12 mouse cellular contexts compared by ENCODE assay signal in the genomic region with DNA sequence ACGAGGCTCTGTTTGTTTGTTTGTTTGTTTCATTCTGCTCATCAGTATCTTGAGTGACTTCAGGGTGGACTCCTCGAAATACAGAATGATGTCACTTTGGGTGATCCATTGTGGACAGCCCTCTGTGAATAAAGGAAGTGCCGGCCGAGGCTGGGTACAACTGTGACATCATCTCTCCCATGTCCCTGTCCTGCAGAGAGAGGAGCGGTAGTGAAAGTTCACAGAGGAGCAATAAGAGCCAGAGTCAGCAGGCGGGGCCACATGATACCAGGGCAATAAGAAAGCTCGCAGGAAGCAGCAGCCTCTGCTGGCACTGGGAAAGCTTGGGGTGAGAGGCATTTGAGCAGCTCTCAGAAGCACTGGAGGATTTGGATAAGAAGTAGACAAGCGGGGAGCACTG.
DNase-seq lines count a peak whose midpoint lies in the region; ATAC-seq lines count a peak whose summit lies in the region.
"Had no signal": no experiment of that assay in that cellular context is flagged by ENCODE, and none has a peak within 500 bp of the region (broad histone marks: within the 10 kb centered on the region; RNA-seq: fewer than 3 reads in every experiment).

No protein-coding gene starts in this region.

- no peak overlapping the region; the same call in 1 of the 2 replicates for H3K9ac ChIP-seq in heart, embryonic 16.5 days (ENCODE audit: low read length)
- H3K9ac ChIP-seq: embryonic facial prominence, embryonic 12.5 days; hindbrain, embryonic 15.5 days; midbrain, embryonic 12.5 days had no signal

- no peak overlapping the region for H3K4me3 ChIP-seq in heart, embryonic 16.5 days (ENCODE audit: low read length)
- H3K4me3 ChIP-seq: embryonic facial prominence, embryonic 12.5 days; hindbrain, embryonic 15.5 days; midbrain, embryonic 12.5 days had no signal

- H3K27me3 ChIP-seq in heart, embryonic 16.5 days (ENCODE audit: control insufficient read depth, insufficient read depth, low read length): no peaks in the 10 kb centered on the region
- H3K27me3 ChIP-seq: embryonic facial prominence, embryonic 12.5 days; hindbrain, embryonic 15.5 days; midbrain, embryonic 12.5 days had no signal

- intact Hi-C loops in left cerebral cortex, postnatal 4 days (cut with DNase I): no loop called here

- 22% methylated on average over 8 of the region's 8 CpGs for WGBS in heart, embryonic 16.5 days

- H3K27ac ChIP-seq in heart, embryonic 16.5 days (ENCODE audit: low read length): no peak overlapping the region
- H3K27ac ChIP-seq: embryonic facial prominence, embryonic 12.5 days; hindbrain, embryonic 15.5 days; midbrain, embryonic 12.5 days had no signal

- H3K9me3 ChIP-seq in heart, embryonic 16.5 days (replicated peaks; ENCODE audit: control insufficient read depth, low read length): no peaks in the 10 kb centered on the region
- H3K9me3 ChIP-seq: embryonic facial prominence, embryonic 12.5 days; hindbrain, embryonic 15.5 days; midbrain, embryonic 12.5 days had no signal

- ATAC-seq in frontal cortex, adult (ENCODE audit: low TSS enrichment): peak; percentile 50; the same call in 1 of the 2 replicates
- ATAC-seq in heart, embryonic 16.5 days (replicated peaks; ENCODE audit: extremely low read depth, insufficient read depth, low FRiP score): peak; percentile 46
- no peak for ATAC-seq in CD4-positive, CD25-positive, alpha-beta regulatory T cell, adult 4 months

- 0 out of 2 replicates have a peak, but pooled peaks cover 2% of the 10 kb centered on the region for H3K36me3 ChIP-seq in heart, embryonic 16.5 days (ENCODE audit: control insufficient read depth, insufficient read depth)
- H3K36me3 ChIP-seq: embryonic facial prominence, embryonic 12.5 days; hindbrain, embryonic 15.5 days; midbrain, embryonic 12.5 days had no signal

- peaks cover 23% of the 10 kb centered on the region for H3K4me1 ChIP-seq in heart, embryonic 16.5 days (ENCODE audit: control insufficient read depth, insufficient read depth, low read length)

- H3K4me2 ChIP-seq in heart, embryonic 16.5 days (ENCODE audit: low read depth, low read length): peak overlapping the region; percentile 20; the same call in 1 of the 2 replicates
- H3K4me2 ChIP-seq: embryonic facial prominence, embryonic 12.5 days; hindbrain, embryonic 15.5 days; midbrain, embryonic 12.5 days had no signal

- DNase-seq in frontal cortex, postnatal 25 days (ENCODE audit: low spot score in 2 of 2): no peak
- DNase-seq in adrenal gland, postnatal 14 days: peak; percentile 59
- peak; percentile 60 for DNase-seq in lung, postnatal 14 days
- no peak for DNase-seq in right cerebral cortex, postnatal 4 days
- no peak for DNase-seq in left cerebral cortex, postnatal 4 days
- DNase-seq: B cell, adult 2 months had no signal

Comparison
In these comparisons a context has a peak if more than half of its experiments do, and no peak if none do; other contexts are left out.
1. DNase-seq: peak in adrenal gland, postnatal 14 days (single experiment) and lung, postnatal 14 days (single experiment); none in frontal cortex, postnatal 25 days (0 of 2), right cerebral cortex, postnatal 4 days (single experiment) and left cerebral cortex, postnatal 4 days (single experiment).